Mouse (Mus musculus) liver, postnatal 0 days (tissue): Measurements from ENCODE around the gene Anxa9. TPM values are rescaled to one million over a fixed set of nuclear protein-coding genes. Genes with fewer than 3 reads are reported as not detected.

Experiments used
- ATAC-seq: fragments of 200-750 bp; cut with Nextera tagmentation; 2 replicates; pipeline ENCODE4 v1.8.0; 2017; ENCODE audit warnings: mild to moderate bottlenecking, moderate library complexity
- DNase-seq: peaks from one replicate; pipeline ENCODE4 v3.0.0-alpha.2; 2016
- H3K27ac ChIP-seq: fragments of 300-500 bp; sonication (generic); 2 replicates; pipeline ENCODE4 v1.5.1; 2014; ENCODE audit warnings: antibody characterized with exemption, moderate library complexity, mild to moderate bottlenecking, low read depth
- H3K27me3 ChIP-seq: fragments of 300-500 bp; sonication (generic); 2 replicates; pipeline ENCODE4 v1.6.1; 2014; ENCODE audit warnings: low read length, control low read depth, mixed read lengths; ENCODE audit not compliant: insufficient read depth
- H3K36me3 ChIP-seq: fragments of 300-500 bp; sonication (generic); replicated peaks from 2 replicates; pipeline ENCODE4 v1.6.1; 2014; ENCODE audit warnings: mild to moderate bottlenecking, control low read depth, low read length, moderate library complexity, mixed read lengths; ENCODE audit not compliant: insufficient read depth
- H3K4me1 ChIP-seq: fragments of 300-500 bp; sonication (generic); 2 replicates; pipeline ENCODE4 v1.6.1; 2014; ENCODE audit warnings: antibody characterized with exemption, mild to moderate bottlenecking, control low read depth; ENCODE audit not compliant: insufficient read depth
- H3K4me2 ChIP-seq: fragments of 300-500 bp; sonication (generic); 2 replicates; pipeline ENCODE4 v1.6.1; 2014; ENCODE audit warnings: low read depth, mild to moderate bottlenecking, low read length, moderate library complexity, mixed read lengths
- H3K4me3 ChIP-seq: fragments of 300-500 bp; sonication (generic); 2 replicates; pipeline ENCODE4 v1.5.1; 2014; ENCODE audit warnings: low read depth, low read length
- H3K9ac ChIP-seq: fragments of 300-500 bp; sonication (generic); replicated peaks from 2 replicates; pipeline ENCODE4 v1.6.1; 2014; ENCODE audit warnings: mild to moderate bottlenecking, moderate library complexity
- H3K9me3 ChIP-seq: fragments of 300-500 bp; sonication (generic); 2 replicates; pipeline ENCODE4 v1.6.1; 2016; ENCODE audit warnings: mild to moderate bottlenecking, control low read depth, low read length, mixed read lengths
- CTCF ChIP-seq: sonication (generic); IDR thresholded peaks from 2 replicates; pipeline ENCODE4 v1.5.1; 2016; ENCODE audit warnings: antibody characterized with exemption, low read depth
- EP300 ChIP-seq: IDR thresholded peaks from 2 replicates; pipeline ENCODE4 v1.6.1; 2016; ENCODE audit warnings: antibody characterized with exemption, low read depth, mild to moderate bottlenecking
- WGBS: fragments of 180-500 bp; shearing (Covaris S2); extraction: QIAGEN DNeasy Blood & Tissue Kit; methylation state at CpG from one replicate; pipeline ENCODE4 v1.1.7; 2014; ENCODE audit not compliant: insufficient replicate concordance; 5-methylcytosine and 5-hydroxymethylcytosine counted together
- polyA plus RNA-seq: library from polyadenylated mRNA; unstranded; fragments of >200 nt; fragmentation: Nextera tagmentation; extraction: Ambion mirVana; gene quantifications from 2 replicates; pipeline ENCODE4 v1.2.1, GENCODE M21; 2015

Anxa9 gene
- polyA plus RNA-seq, 1 experiment from 2014 or later: 1.2 TPM

GRCm38 (mm10) chr3:95273471-95273870 is 33.5 kb downstream of the Anxa9 start:
- WGBS: 76% methylated on average over 5 of the region's 5 CpGs
- Histone ChIP-seq H3K9me3 (no peaks in the 10 kb centered on the region), H3K27me3 (no peaks in the 10 kb centered on the region), H3K4me1 (peaks cover 16% of the 10 kb centered on the region), H3K9ac (no peak overlapping the region), H3K4me3 (no peak overlapping the region), H3K36me3 (no peaks in the 10 kb centered on the region), H3K4me2 (no peak overlapping the region), H3K27ac (no peak overlapping the region)
- ATAC-seq (no peak), DNase-seq (no peak)
- TF ChIP-seq CTCF (no peak), EP300 (no peak)

GRCm38 (mm10) chr3:95270766-95271364 is 36.1 kb downstream of the Anxa9 start:
- no peak overlapping the region for H3K4me3 ChIP-seq
- no peaks in the 10 kb centered on the region for H3K9me3 ChIP-seq
- H3K27me3 ChIP-seq: no peaks in the 10 kb centered on the region
- ATAC-seq: no peak
- WGBS: 85% methylated on average over 12 of the region's 12 CpGs
- no peak overlapping the region for H3K27ac ChIP-seq
- H3K4me2 ChIP-seq: no peak overlapping the region
- H3K4me1 ChIP-seq: peaks cover 11% of the 10 kb centered on the region
- no peak overlapping the region for H3K9ac ChIP-seq
- H3K36me3 ChIP-seq: peaks cover 3% of the 10 kb centered on the region; the same call in 1 of the 2 replicates
- TF ChIP-seq CTCF (no peak), EP300 (no peak)
- no peak for DNase-seq

GRCm38 (mm10) chr3:95269789-95270188 is 37.2 kb downstream of the Anxa9 start:
- no peak for ATAC-seq

GRCm38 (mm10) chr3:95267855-95268254 is 39.1 kb downstream of the Anxa9 start:
- H3K4me2 ChIP-seq: no peak overlapping the region
- peak; percentile 84 for ATAC-seq

More at GRCm38 (mm10) chr3:95269789-95270188, 37.2 kb downstream of the Anxa9 start:
- Histone ChIP-seq H3K9ac (no peak overlapping the region), H3K36me3 (peaks cover 6% of the 10 kb centered on the region; the same call in 1 of the 2 replicates), H3K4me2 (no peak overlapping the region), H3K27me3 (no peaks in the 10 kb centered on the region), H3K4me1 (0 out of 2 replicates have a peak, but pooled peaks cover 6% of the 10 kb centered on the region), H3K4me3 (no peak overlapping the region), H3K9me3 (no peaks in the 10 kb centered on the region), H3K27ac (no peak overlapping the region)
- WGBS: 86% methylated on average over 5 of the region's 5 CpGs
- TF ChIP-seq CTCF (no peak), EP300 (no peak)
- no peak for DNase-seq

GRCm38 (mm10) chr3:95266052-95266451 is 40.9 kb downstream of the Anxa9 start:
- Histone ChIP-seq H3K9me3 (no peaks in the 10 kb centered on the region), H3K4me3 (no peak overlapping the region), H3K27me3 (no peaks in the 10 kb centered on the region), H3K4me2 (no peak overlapping the region), H3K4me1 (0 out of 2 replicates have a peak, but pooled peaks cover 6% of the 10 kb centered on the region), H3K27ac (no peak overlapping the region), H3K36me3 (peaks cover 6% of the 10 kb centered on the region), H3K9ac (no peak overlapping the region)
- TF ChIP-seq CTCF (no peak), EP300 (no peak)
- DNase-seq (no peak), ATAC-seq (no peak)
- WGBS: 92% methylated on average over 3 of the region's 3 CpGs

More at GRCm38 (mm10) chr3:95267855-95268254, 39.1 kb downstream of the Anxa9 start:
- DNase-seq: peak; percentile 25
- TF ChIP-seq EP300: peak; percentile 80
- TF ChIP-seq CTCF: no peak
- Histone ChIP-seq H3K4me1 (0 out of 2 replicates have a peak, but pooled peaks cover 6% of the 10 kb centered on the region), H3K27ac (peak overlapping the region; percentile 83), H3K4me3 (no peak overlapping the region), H3K9ac (no peak overlapping the region), H3K36me3 (peaks cover 6% of the 10 kb centered on the region; the same call in 1 of the 2 replicates), H3K27me3 (no peaks in the 10 kb centered on the region), H3K9me3 (no peaks in the 10 kb centered on the region)

- 70% methylated on average over 1 of the region's 1 CpGs for WGBS
- DNase-seq (no peak), ATAC-seq (no peak)
- no peak overlapping the region for H3K27ac ChIP-seq
- H3K4me1 ChIP-seq: 0 out of 2 replicates have a peak, but pooled peaks cover 6% of the 10 kb centered on the region
- no peak overlapping the region for H3K9ac ChIP-seq
- no peak overlapping the region for H3K4me2 ChIP-seq
- H3K27me3 ChIP-seq: no peaks in the 10 kb centered on the region
- TF ChIP-seq EP300 (no peak), CTCF (no peak)
- H3K4me3 ChIP-seq: no peak overlapping the region
- H3K9me3 ChIP-seq: no peaks in the 10 kb centered on the region
- H3K36me3 ChIP-seq: peaks cover 7% of the 10 kb centered on the region
These were observed 42.3 kb downstream of the Anxa9 start for GRCm38 (mm10) chr3:95264724-95265123.
